Mouse (Mus musculus): ENCODE results near the gene Cacna2d3. TPM values are rescaled to one million over a fixed set of nuclear protein-coding genes. Genes with fewer than 3 reads are reported as not detected.

Cacna2d3 gene
- polyA plus RNA-seq, 1 experiment, result 4.7 TPM

- DNase-seq (ENCODE audit: low read depth), result no peak
These were observed 773.4 kb downstream of the Cacna2d3 start for GRCm38 (mm10) chr14:28948019-28948850.

- no peak for DNase-seq (ENCODE audit: low read depth)
These were observed 788.8 kb downstream of the Cacna2d3 start for GRCm38 (mm10) chr14:28932746-28933293.

- DNase-seq (ENCODE audit: low read depth), result no peak
These were observed 798.3 kb downstream of the Cacna2d3 start for GRCm38 (mm10) chr14:28923180-28923961.

- DNase-seq (ENCODE audit: low read depth), result no peak
These were observed 802.8 kb downstream of the Cacna2d3 start for GRCm38 (mm10) chr14:28918871-28919270.

- DNase-seq (ENCODE audit: low read depth), result no peak
These were observed 806.7 kb downstream of the Cacna2d3 start for GRCm38 (mm10) chr14:28915004-28915403.

GRCm38 (mm10) chr14:28907659-28908058 lies 814.0 kb downstream of the Cacna2d3 start:
- DNase-seq (ENCODE audit: low read depth), result no peak

- DNase-seq (ENCODE audit: low read depth), result no peak
These were observed 829.1 kb downstream of the Cacna2d3 start for GRCm38 (mm10) chr14:28892530-28892929.

GRCm38 (mm10) chr14:28887373-28887772 lies 834.3 kb downstream of the Cacna2d3 start:
- DNase-seq (ENCODE audit: low read depth), result no peak

GRCm38 (mm10) chr14:28886661-28887060 lies 835.0 kb downstream of the Cacna2d3 start:
- no peak for DNase-seq (ENCODE audit: low read depth)

- DNase-seq (ENCODE audit: low read depth), result no peak
These were observed 850.7 kb downstream of the Cacna2d3 start for GRCm38 (mm10) chr14:28870983-28871382.

- DNase-seq (ENCODE audit: low read depth), result no peak
These were observed 851.3 kb downstream of the Cacna2d3 start for GRCm38 (mm10) chr14:28870382-28870781.

- DNase-seq (ENCODE audit: low read depth), result no peak
These were observed 856.7 kb downstream of the Cacna2d3 start for GRCm38 (mm10) chr14:28864925-28865324.

GRCm38 (mm10) chr14:28861142-28861541 lies 860.5 kb downstream of the Cacna2d3 start:
- DNase-seq (ENCODE audit: low read depth), result no peak

Other genes with a start within 250 kb of the Cacna2d3 start
- gene Selenok, start 246.4 kb upstream of the Cacna2d3 start, polyA plus RNA-seq (2012; rRNA removed), result 64.0 and 75.7 TPM in 2 replicates